Mouse (Mus musculus) frontal cortex, postnatal 25 days (tissue): ENCODE data around the gene BC029722.
A peak's percentile ranks its signal among the peaks of the same experiment; 100 is the strongest.

Experiments used
- DNase-seq, 2 experiments: peaks; one replicate each; pipeline ENCODE4 v3.0.0; 2022; ENCODE audit warnings: low spot score in 2 of 2

BC029722 gene

GRCm38 (mm10) chr2:155818596-155819391, 432 bp downstream of the BC029722 start:
- DNase-seq, result peak; percentile 84 to 86

- no peak for DNase-seq
Observed at GRCm38 (mm10) chr2:155817301-155818245, 1.7 kb downstream of the BC029722 start.

DNA sequence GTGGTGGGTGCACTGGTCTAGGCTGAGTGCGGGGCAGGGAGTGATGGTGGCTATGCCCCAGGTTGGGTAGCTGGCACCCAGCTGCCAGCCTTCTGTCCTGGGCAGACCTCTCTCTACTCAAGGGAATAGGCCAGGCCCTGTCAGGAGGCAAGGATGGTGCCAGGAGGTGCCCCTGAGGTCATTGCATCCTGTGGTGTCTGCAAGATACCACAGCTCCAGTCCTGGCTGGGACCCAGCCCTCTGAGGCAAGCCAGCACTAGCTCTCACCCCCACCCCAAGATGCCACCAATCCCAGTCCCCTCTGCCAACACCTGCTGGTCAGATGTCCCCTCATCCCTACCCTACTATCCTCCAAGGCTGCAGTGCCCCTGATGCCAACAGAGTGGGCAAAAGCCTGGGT, 3.0 kb downstream of the BC029722 start:
- DNase-seq, result no peak

DNA sequence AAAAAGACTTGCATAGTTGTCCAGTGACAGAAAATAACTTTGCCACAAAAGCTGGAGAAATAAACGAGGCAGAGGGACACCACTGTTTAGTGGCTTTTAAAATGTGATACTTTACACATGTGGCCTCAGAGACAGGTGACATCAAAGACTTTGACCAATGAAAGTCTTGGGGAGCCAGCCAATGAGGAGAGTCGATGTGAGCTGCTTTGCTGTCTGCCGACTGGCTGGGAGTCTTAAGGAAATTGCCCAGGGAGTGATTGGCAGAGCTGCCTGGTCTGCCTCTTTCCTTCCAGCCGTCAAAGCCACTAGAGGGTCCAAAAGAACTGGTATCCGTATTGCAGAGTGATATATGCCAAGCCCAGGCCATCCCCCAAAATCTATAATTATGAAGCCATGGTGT, 4.4 kb downstream of the BC029722 start:
- no peak for DNase-seq

DNA sequence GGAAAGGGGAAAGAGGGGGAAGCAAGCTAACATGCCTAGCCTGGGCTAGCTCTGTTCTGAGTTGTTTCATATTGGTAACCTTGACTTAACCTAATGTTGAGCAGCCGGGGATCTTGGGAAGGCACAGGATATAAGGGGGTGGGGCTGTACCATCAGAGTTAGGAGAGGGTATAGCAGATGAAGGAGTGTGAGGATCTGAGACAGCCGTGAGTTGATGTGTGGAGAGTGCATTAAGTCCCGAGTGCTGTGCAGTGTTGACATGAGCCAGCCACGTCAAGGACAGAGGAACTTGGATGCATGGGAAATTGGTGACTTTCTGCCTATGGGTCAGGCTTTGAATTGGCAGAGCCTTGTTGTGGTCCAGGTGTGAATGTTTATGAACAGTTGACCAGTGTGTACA, 6.6 kb downstream of the BC029722 start:
- no peak for DNase-seq

DNA sequence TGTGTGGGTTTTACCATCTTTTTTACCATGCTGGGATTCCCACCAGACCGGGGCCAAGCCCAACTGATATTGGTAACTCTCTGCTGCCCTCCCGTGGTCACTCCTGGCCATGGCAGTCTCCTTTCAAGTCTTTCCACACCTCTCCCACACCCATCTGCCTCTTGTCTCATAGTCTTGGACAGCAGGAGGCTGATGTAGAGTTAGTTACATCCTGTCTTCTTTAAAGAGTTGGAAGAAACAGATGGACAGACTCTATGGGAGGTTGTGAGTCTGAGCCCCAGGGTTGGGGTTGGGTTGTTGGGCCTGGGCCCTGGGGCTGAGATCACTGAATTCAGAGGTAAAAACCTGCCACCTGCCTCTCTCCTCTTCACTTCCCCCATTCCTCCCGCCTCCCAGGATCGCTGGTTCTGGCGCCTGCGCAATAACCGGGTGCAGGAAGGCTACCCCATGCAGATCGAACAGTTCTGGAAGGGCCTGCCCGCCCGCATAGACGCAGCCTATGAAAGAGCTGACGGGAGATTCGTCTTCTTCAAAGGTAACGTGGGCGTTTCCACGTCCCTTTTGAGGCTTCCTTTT, 7.3 kb downstream of the BC029722 start:
- DNase-seq, result peak; percentile 80 to 85

- DNase-seq, result no peak
Observed at GRCm38 (mm10) chr2:155809620-155810019, 9.6 kb downstream of the BC029722 start.

GRCm38 (mm10) chr2:155807408-155807807, 11.8 kb downstream of the BC029722 start:
- DNase-seq, result no peak

DNA sequence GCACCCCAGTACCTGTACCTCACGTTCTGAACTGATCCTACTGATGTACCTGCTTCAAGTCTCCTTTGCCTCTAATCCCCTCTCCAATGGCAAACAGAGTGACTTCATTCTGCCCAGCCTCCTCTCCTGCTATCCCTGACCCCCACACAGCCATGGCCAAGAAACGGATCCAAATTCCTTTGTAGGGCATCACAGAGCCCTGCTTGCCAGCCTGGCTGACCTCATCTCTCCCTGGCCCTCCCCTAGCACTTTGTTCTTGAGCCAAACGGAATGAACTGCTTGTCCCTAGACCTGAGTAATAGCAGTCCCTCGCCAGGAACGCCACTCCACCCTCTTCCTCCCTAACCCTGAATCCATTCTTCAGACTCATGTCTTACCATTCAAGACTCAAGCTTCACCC, 12.7 kb downstream of the BC029722 start:
- DNase-seq, result no peak

DNA sequence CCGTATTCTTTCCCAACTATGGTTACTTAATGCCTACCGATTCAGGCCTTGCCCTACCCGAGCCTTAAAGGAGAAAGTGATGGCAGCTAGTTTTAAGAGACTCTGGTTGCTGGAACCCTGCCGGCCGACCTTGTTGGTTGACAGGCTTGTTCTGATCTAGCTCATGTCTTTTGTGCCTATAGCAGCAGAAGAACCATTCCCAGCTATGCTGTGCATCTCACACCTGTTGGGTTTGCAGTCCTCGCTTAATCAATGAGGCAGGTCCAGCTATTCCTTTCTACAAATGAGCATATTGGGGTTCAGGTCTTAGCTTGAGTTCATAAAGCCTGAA, 13.3 kb downstream of the BC029722 start:
- DNase-seq, result no peak

- no peak for DNase-seq
Observed at GRCm38 (mm10) chr2:155805231-155805924, 13.8 kb downstream of the BC029722 start.

DNA sequence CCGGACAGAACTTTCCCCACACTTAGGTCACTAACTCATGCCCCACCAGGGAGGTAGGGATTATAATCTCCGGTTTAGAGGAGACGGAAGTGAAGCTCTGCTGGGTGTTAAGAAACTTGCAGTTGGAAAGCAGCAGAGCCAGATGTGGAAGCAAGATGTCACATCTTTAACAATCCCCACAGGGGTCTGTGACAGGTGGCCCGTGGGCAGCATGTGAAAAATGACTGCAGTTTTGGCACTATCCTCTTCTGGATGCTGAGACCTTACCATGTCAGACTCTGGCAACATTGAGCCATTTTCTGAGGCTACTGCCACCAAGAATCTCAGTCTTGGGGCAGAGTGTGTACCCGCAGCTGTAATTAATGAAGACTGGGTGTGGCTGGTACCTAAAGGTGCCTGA, 15.2 kb downstream of the BC029722 start:
- DNase-seq, result no peak

- no peak for DNase-seq
Observed at GRCm38 (mm10) chr2:155802761-155803160, 16.5 kb downstream of the BC029722 start.

GRCm38 (mm10) chr2:155798613-155799012, 20.6 kb downstream of the BC029722 start:
- DNase-seq, result no peak

DNA sequence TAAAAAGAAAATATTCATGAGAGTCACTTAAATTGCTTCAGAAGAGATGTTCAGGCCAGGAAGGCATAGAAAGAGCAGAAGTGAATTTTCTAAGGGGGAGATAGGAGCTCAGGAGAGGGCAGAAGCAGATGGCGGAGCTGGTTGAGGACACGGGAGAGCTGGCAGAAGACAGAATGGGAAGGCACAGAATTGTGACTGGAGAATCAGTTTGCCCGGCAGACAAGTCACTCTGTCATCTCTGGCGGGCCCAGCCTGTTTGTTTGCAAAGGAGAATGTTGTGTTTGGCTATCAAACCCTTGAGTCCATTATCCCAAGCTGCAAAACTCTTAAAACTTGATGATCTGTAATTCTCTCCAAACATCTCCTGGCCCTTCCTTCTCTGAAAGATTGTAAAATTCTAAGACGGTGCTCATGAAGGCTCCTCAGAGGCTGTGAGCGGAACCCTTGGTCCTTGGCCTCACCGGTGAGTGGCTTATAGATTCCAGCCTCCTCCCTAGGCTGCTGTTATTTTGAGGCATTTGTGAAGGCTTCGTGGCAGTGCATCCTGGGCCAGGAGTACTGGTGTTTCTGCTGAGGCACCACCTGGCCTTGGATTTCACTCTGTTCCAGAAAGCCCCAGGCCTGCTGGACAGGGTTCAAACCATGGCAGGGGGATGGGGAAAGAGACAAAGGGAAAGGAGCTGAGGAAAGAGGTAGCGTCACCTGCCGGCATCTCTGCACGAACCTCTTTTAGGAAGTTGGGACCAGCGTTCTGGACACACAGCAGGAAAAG, 24.4 kb downstream of the BC029722 start:
- DNase-seq, result no peak

DNA sequence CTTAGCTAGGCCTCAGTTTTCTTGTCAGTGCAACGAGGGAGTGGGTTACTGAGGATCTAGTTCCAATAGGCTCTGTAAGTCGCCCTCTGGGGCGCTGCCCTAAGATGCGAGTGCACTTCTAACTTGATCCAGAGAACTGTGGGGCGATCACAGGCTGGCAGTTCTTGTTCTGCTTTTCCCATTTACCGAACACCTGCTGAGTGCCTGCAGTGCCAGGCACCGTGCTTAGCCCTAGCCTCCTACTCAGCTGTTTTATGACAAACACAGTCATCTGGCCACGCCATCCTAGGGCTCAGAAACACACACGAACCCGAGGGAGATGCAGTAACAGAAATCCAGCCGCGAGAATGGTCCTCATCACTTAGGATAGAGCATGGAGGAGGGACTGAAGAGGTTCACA, 26.3 kb downstream of the BC029722 start:
- DNase-seq, result no peak

- DNase-seq, result no peak
Observed at GRCm38 (mm10) chr2:155787949-155788931, 31.0 kb downstream of the BC029722 start.

- no peak for DNase-seq
Observed at GRCm38 (mm10) chr2:155786905-155787304, 32.3 kb downstream of the BC029722 start.

- DNase-seq, result peak in 1 of 2 experiments; percentile 31
Observed at GRCm38 (mm10) chr2:155784534-155784933, 34.7 kb downstream of the BC029722 start.

- DNase-seq, result no peak
Observed at GRCm38 (mm10) chr2:155779506-155779905, 39.7 kb downstream of the BC029722 start.
